Mouse (Mus musculus) CD8-positive naive resting alpha-beta T cell, adult 2 months (primary cell): ENCODE measurements around the gene Ms4a10.

Source experiments
- DNase-seq, 2 experiments: peaks; one replicate each; pipeline ENCODE4 v3.0.0; 2022; ENCODE audit warnings: low read depth in 2 of 2, low spot score in 2 of 2

The Ms4a10 gene

DNA sequence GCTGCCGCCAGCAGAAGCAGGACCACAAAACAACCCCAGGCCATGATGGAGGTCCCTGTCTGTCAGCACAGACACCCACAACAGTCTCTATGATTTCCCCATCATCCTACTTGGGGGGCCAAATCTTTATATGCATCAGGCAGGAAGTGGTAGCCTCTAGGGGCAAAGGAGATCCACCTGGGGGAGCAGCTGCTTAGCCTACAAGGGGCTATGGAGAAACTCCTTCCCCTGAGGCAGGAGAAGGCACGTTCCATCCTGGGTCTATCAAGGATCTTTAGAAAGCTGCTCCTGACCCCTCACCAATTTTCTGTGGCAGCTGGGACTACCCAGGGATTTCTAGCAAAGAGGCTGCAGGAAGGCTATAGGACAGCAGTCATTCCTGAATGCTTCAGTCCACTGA, 53.9 kb downstream of the Ms4a10 start, which contains the start of gene Zp1:
Gene Zp1, minus strand, starts transcription at position 101 of the 400 bp plus-strand sequence.
- DNase-seq = no peak

DNA sequence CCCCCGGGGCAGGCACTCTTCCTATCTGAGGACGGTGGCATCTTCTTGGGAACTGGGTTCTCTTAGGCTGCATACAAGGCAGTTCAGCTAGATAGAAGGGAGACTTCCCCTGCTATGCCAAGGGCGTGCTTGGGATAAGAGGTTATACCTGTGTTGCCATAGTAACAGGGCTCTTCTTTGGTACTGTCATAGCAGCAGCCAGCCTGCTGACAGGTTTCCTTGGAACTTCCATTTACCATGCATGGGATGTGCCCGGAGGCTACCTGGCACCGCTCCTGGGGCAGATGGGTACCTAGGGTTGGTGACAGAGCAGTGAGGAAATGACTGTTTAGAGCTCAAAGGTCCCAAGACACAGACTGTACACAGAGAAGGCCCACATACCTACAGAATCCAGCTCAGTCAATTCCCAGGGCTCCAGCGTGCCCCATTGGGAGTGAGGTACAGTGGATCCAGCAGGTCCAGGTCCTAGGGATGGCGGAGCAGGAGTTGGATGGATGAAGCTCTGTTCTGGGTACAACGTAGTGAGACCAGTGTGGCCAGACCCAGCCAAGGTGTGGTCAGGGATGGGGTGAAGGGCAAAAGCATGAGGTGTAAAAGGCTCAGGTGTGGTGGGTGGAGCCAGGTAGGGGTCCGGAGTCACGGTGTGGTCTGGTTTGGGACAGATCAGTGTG, 56.0 kb downstream of the Ms4a10 start:
- no peak for DNase-seq

DNA sequence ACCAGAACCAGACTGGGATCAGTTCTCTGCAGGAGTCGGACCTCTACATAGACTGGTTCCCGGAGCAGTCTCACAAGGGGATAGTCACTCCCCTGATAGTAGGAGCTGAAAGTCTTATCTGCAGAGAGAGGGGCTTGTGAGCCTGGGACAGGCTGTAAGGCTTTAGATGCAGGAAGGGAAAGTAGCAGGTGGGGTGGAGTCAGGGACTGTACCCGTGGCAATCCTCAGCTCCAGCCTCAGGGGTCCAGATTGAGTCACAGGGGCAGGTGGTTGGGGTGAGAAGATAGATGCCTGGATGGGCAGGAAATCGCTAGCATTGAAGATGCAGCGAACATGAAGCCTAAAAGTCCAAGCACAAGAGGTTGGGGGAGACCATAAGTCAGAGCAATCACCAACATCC, 58.0 kb downstream of the Ms4a10 start:
- DNase-seq = no peak

DNA sequence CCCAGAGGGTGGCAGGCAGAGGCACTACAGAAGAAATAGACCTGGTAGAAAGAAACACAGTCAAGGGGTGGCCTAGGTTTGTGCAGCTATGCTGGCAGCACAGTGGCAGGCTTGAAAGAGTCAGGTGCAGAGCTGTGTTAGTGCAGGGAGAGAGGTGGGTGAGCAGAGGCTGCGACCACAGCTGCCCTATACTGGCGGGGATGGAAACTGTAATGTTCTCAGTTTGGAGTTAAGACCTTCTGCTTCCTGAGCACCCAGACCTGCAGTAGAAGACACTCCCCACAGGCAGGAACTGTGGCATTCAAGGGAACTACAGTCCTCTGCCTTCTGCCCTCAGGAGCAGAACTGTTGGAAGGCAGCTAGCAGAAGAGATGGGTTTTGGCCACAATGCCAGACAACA, 59.6 kb downstream of the Ms4a10 start:
- no peak for DNase-seq

DNA sequence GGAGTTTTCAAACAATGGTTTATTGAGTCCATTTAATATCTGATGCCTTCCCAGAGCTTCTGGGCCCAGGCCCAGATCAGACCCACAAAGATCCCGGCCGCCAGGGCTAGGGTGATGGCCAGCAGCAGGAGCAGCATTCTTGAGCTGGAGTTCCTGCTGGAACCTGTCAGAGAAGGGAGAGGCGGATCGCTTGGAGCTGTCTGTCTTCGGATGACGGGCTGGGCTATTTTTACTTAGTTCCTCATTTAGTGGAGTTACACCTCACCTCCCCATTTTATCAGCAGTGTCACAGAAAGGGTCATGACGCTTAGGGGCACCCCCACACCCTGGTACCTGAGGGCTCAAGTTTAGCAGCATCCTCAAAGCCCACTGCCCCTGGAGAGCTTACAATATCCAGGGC, 60.2 kb downstream of the Ms4a10 start:
- DNase-seq = no peak
